Mouse (Mus musculus): ENCODE measurements around the gene Fam92a. TPM values are rescaled to one million over a fixed set of nuclear protein-coding genes. Genes with fewer than 3 reads are reported as not detected.

Fam92a gene
- polyA plus RNA-seq (2015; fragmentation: Illumina TruSeq; extraction: RNeasy Lipid Tissue Mini Kit (QIAGEN cat#74804); ENCODE audit: low read depth, low replicate concordance), result 110 TPM

GRCm38 (mm10) chr4:12171318-12172091, at the start of gene Fam92a:
Gene Fam92a, minus strand, starts transcription at chr4:12172015.

GRCm38 (mm10) chr4:12140141-12140567, 31.7 kb downstream of the Fam92a start, which contains the start of gene Rbm12b1:
Gene Rbm12b1, plus strand, starts transcription at chr4:12140264.

Other genes starting within 250 kb of the Fam92a start
- gene Gm10604, start 190.8 kb downstream of the Fam92a start, polyA plus RNA-seq (2015; fragmentation: Illumina TruSeq; extraction: RNeasy Lipid Tissue Mini Kit (QIAGEN cat#74804); ENCODE audit: low read depth, low replicate concordance), result not detected
- 16.3 TPM for gene Rbm12b2, start 82.6 kb downstream of the Fam92a start, polyA plus RNA-seq (2015; fragmentation: Illumina TruSeq; extraction: RNeasy Lipid Tissue Mini Kit (QIAGEN cat#74804); ENCODE audit: low read depth, low replicate concordance)
- gene Rbm12b1, start 31.8 kb downstream of the Fam92a start, polyA plus RNA-seq (2015; fragmentation: Illumina TruSeq; extraction: RNeasy Lipid Tissue Mini Kit (QIAGEN cat#74804); ENCODE audit: low read depth, low replicate concordance), result 11.3 TPM